Mouse (Mus musculus): Measurements from ENCODE around the gene Ptdss2. TPM values are rescaled to one million over a fixed set of nuclear protein-coding genes. Genes with fewer than 3 reads are reported as not detected.

Gene Ptdss2
- polyA plus RNA-seq, 1 experiment = 346 TPM

- no peak for TF ChIP-seq CTCF (IDR thresholded peaks at IDR 0.05; ENCODE audit: control insufficient read depth, insufficient read depth, insufficient replicate concordance, low read depth, low read length)
- no peak for TF ChIP-seq POLR2A (IDR thresholded peaks at IDR 0.05; ENCODE audit: control insufficient read depth, low read depth, low read length)
- Histone ChIP-seq H3K27me3 (ENCODE audit: control insufficient read depth, insufficient read depth, low read length) (no peaks in the 10 kb centered on the region), H3K4me3 (ENCODE audit: control insufficient read depth, low read depth, low read length) (no peak overlapping the region), H3K4me1 (ENCODE audit: control insufficient read depth, insufficient read depth, low read length) (peaks cover 7% of the 10 kb centered on the region), H3K36me3 (ENCODE audit: control insufficient read depth, insufficient read depth, low read length) (no peaks in the 10 kb centered on the region), H3K27ac (ENCODE audit: control insufficient read depth, insufficient read depth, low read depth, low read length) (no peak overlapping the region)
Measured at GRCm38 (mm10) chr7:141191796-141192685, 69.9 kb downstream of the Ptdss2 start.

- Histone ChIP-seq H3K4me1 (ENCODE audit: control insufficient read depth, insufficient read depth, low read length) (peaks cover 7% of the 10 kb centered on the region), H3K36me3 (ENCODE audit: control insufficient read depth, insufficient read depth, low read length) (no peaks in the 10 kb centered on the region), H3K4me3 (ENCODE audit: control insufficient read depth, low read depth, low read length) (peak overlapping the region; percentile 83), H3K27ac (ENCODE audit: control insufficient read depth, insufficient read depth, low read depth, low read length) (peak overlapping the region; percentile 42; the same call in 1 of the 2 replicates), H3K27me3 (ENCODE audit: control insufficient read depth, insufficient read depth, low read length) (no peaks in the 10 kb centered on the region)
- TF ChIP-seq POLR2A (IDR thresholded peaks at IDR 0.05; ENCODE audit: control insufficient read depth, low read depth, low read length) (no peak), CTCF (IDR thresholded peaks at IDR 0.05; ENCODE audit: control insufficient read depth, insufficient read depth, insufficient replicate concordance, low read depth, low read length) (no peak)
Measured at GRCm38 (mm10) chr7:141192776-141193347, 70.7 kb downstream of the Ptdss2 start.

- Histone ChIP-seq H3K36me3 (ENCODE audit: control insufficient read depth, insufficient read depth, low read length) (no peaks in the 10 kb centered on the region), H3K27me3 (ENCODE audit: control insufficient read depth, insufficient read depth, low read length) (no peaks in the 10 kb centered on the region), H3K27ac (ENCODE audit: control insufficient read depth, insufficient read depth, low read depth, low read length) (peak overlapping the region; percentile 42; the same call in 1 of the 2 replicates), H3K4me1 (ENCODE audit: control insufficient read depth, insufficient read depth, low read length) (peaks cover 7% of the 10 kb centered on the region), H3K4me3 (ENCODE audit: control insufficient read depth, low read depth, low read length) (peak overlapping the region; percentile 83)
- TF ChIP-seq CTCF (IDR thresholded peaks at IDR 0.05; ENCODE audit: control insufficient read depth, insufficient read depth, insufficient replicate concordance, low read depth, low read length) = no peak
- TF ChIP-seq POLR2A (IDR thresholded peaks at IDR 0.05; ENCODE audit: control insufficient read depth, low read depth, low read length) = no peak
Measured at GRCm38 (mm10) chr7:141193348-141193856, 71.2 kb downstream of the Ptdss2 start.

- TF ChIP-seq CTCF (IDR thresholded peaks at IDR 0.05; ENCODE audit: control insufficient read depth, insufficient read depth, insufficient replicate concordance, low read depth, low read length) (0 out of 2 replicates have a peak, but pooled peaks have one; percentile 1), POLR2A (IDR thresholded peaks at IDR 0.05; ENCODE audit: control insufficient read depth, low read depth, low read length) (peak; percentile 93)
- Histone ChIP-seq H3K27me3 (ENCODE audit: control insufficient read depth, insufficient read depth, low read length) (no peaks in the 10 kb centered on the region), H3K4me3 (ENCODE audit: control insufficient read depth, low read depth, low read length) (peak within 1 kb of the TSS; percentile 95), H3K36me3 (ENCODE audit: control insufficient read depth, insufficient read depth, low read length) (no peaks in the 10 kb centered on the region; the same call in 1 of the 2 replicates), H3K27ac (ENCODE audit: control insufficient read depth, insufficient read depth, low read depth, low read length) (peak within 1 kb of the TSS; percentile 79), H3K4me1 (ENCODE audit: control insufficient read depth, insufficient read depth, low read length) (peaks cover 7% of the 10 kb centered on the region)
Measured at GRCm38 (mm10) chr7:141193948-141194347, 71.8 kb downstream of the Ptdss2 start, which contains the start of the genes Hras and Lrrc56. TSS of gene Hras (minus strand) at chr7:141194005. TSS of gene Lrrc56 (plus strand) at chr7:141194157.

- Histone ChIP-seq H3K4me1 (ENCODE audit: control insufficient read depth, insufficient read depth, low read length) (peaks cover 7% of the 10 kb centered on the region), H3K4me3 (ENCODE audit: control insufficient read depth, low read depth, low read length) (peak overlapping the region; percentile 95), H3K27me3 (ENCODE audit: control insufficient read depth, insufficient read depth, low read length) (no peaks in the 10 kb centered on the region), H3K36me3 (ENCODE audit: control insufficient read depth, insufficient read depth, low read length) (no peaks in the 10 kb centered on the region; the same call in 1 of the 2 replicates), H3K27ac (ENCODE audit: control insufficient read depth, insufficient read depth, low read depth, low read length) (peak overlapping the region; percentile 79)
- no peak for TF ChIP-seq POLR2A (IDR thresholded peaks at IDR 0.05; ENCODE audit: control insufficient read depth, low read depth, low read length)
- TF ChIP-seq CTCF (IDR thresholded peaks at IDR 0.05; ENCODE audit: control insufficient read depth, insufficient read depth, insufficient replicate concordance, low read depth, low read length) = no peak
Measured at GRCm38 (mm10) chr7:141194409-141194808, 72.2 kb downstream of the Ptdss2 start.

GRCm38 (mm10) chr7:141194830-141195229, 72.6 kb downstream of the Ptdss2 start:
- Histone ChIP-seq H3K27ac (ENCODE audit: control insufficient read depth, insufficient read depth, low read depth, low read length) (peak overlapping the region; percentile 79), H3K4me3 (ENCODE audit: control insufficient read depth, low read depth, low read length) (peak overlapping the region; percentile 95), H3K27me3 (ENCODE audit: control insufficient read depth, insufficient read depth, low read length) (no peaks in the 10 kb centered on the region), H3K4me1 (ENCODE audit: control insufficient read depth, insufficient read depth, low read length) (peaks cover 7% of the 10 kb centered on the region), H3K36me3 (ENCODE audit: control insufficient read depth, insufficient read depth, low read length) (no peaks in the 10 kb centered on the region; the same call in 1 of the 2 replicates)
- TF ChIP-seq POLR2A (IDR thresholded peaks at IDR 0.05; ENCODE audit: control insufficient read depth, low read depth, low read length) = peak; percentile 84
- TF ChIP-seq CTCF (IDR thresholded peaks at IDR 0.05; ENCODE audit: control insufficient read depth, insufficient read depth, insufficient replicate concordance, low read depth, low read length) = no peak

- peaks cover 7% of the 10 kb centered on the region for H3K4me1 ChIP-seq (ENCODE audit: control insufficient read depth, insufficient read depth, low read length)
- peak overlapping the region; percentile 95; the same call in 1 of the 2 replicates for H3K4me3 ChIP-seq (ENCODE audit: control insufficient read depth, low read depth, low read length)
- H3K36me3 ChIP-seq (ENCODE audit: control insufficient read depth, insufficient read depth, low read length) = no peaks in the 10 kb centered on the region; the same call in 1 of the 2 replicates
- no peak for TF ChIP-seq POLR2A (IDR thresholded peaks at IDR 0.05; ENCODE audit: control insufficient read depth, low read depth, low read length)
- no peak for TF ChIP-seq CTCF (IDR thresholded peaks at IDR 0.05; ENCODE audit: control insufficient read depth, insufficient read depth, insufficient replicate concordance, low read depth, low read length)
- no peaks in the 10 kb centered on the region for H3K27me3 ChIP-seq (ENCODE audit: control insufficient read depth, insufficient read depth, low read length)
- no peak overlapping the region for H3K27ac ChIP-seq (ENCODE audit: control insufficient read depth, insufficient read depth, low read depth, low read length)
Measured at GRCm38 (mm10) chr7:141195754-141196153, 73.6 kb downstream of the Ptdss2 start.
